Mouse (Mus musculus) monocyte, adult 5-6 weeks (primary cell): Measurements from ENCODE around the gene S1pr5. TPM values are rescaled to one million over a fixed set of nuclear protein-coding genes. Genes with fewer than 3 reads are reported as not detected.

Source experiments
- total RNA-seq: library from RNA; stranded (forward); fragments of 200-1000, 200-491, 200-594 nt; gene quantifications from 3 replicates; pipeline ENCODE4 v1.2.3, GENCODE M21; 2017

The S1pr5 gene
- total RNA-seq, 1 experiment from 2014 or later: 308 TPM

Other genes starting within 250 kb of the S1pr5 start
- gene Mrpl4, start 245.7 kb downstream of the S1pr5 start, total RNA-seq: 21.9 to 41.1 TPM (median 25.6 TPM) in 3 replicates
- 55.1 to 94.2 TPM (median 67.6 TPM) in 3 replicates for gene Icam1, start 232.5 kb downstream of the S1pr5 start, total RNA-seq
- gene Icam4, start 219.1 kb downstream of the S1pr5 start, total RNA-seq: 1.6 to 3.0 TPM in 2 of 3 replicates, not detected in the other
- not detected in 3 replicates for gene Icam5, start 216.4 kb downstream of the S1pr5 start, total RNA-seq
- gene Zglp1, start 181.3 kb downstream of the S1pr5 start, total RNA-seq: 0.49 TPM in 1 of 3 replicates, not detected in the others
- gene Gm49373, start 175.3 kb downstream of the S1pr5 start, total RNA-seq: not detected in 3 replicates
- 23.7 to 31.1 TPM (median 24.5 TPM) in 3 replicates for gene Fdx1l, start 174.8 kb downstream of the S1pr5 start, total RNA-seq
- 2.3 to 5.6 TPM in 2 of 3 replicates, not detected in the other for gene Gm38431, start 156.4 kb downstream of the S1pr5 start, total RNA-seq
- 8.1 to 18.1 TPM (median 12.9 TPM) in 3 replicates for gene Raver1, start 156.4 kb downstream of the S1pr5 start, total RNA-seq
- gene Tyk2, start 117.2 kb downstream of the S1pr5 start, total RNA-seq: 38.4 to 87.0 TPM (median 42.5 TPM) in 3 replicates
- gene Cdc37, start 98.5 kb downstream of the S1pr5 start, total RNA-seq: 174 to 287 TPM (median 193 TPM) in 3 replicates
- 2.1 to 5.6 TPM (median 2.5 TPM) in 3 replicates for gene Pde4a, start 82.7 kb downstream of the S1pr5 start, total RNA-seq
- 21.7 to 32.5 TPM (median 22.1 TPM) in 3 replicates for gene Keap1, start 9.1 kb downstream of the S1pr5 start, total RNA-seq
- gene Atg4d, start 16.9 kb upstream of the S1pr5 start, total RNA-seq: 31.7 to 39.6 TPM (median 34.6 TPM) in 3 replicates
- 91.2 to 154 TPM (median 120 TPM) in 3 replicates for gene Kri1, start 39.5 kb upstream of the S1pr5 start, total RNA-seq
- 58.8 to 83.6 TPM (median 66.5 TPM) in 3 replicates for gene Cdkn2d, start 43.0 kb upstream of the S1pr5 start, total RNA-seq
- gene Ap1m2, start 63.9 kb upstream of the S1pr5 start, total RNA-seq: 1.6 to 2.0 TPM (median 1.8 TPM) in 3 replicates
- gene Slc44a2, start 72.3 kb upstream of the S1pr5 start, total RNA-seq: 230 to 297 TPM (median 259 TPM) in 3 replicates
- 47.3 to 58.8 TPM (median 54.8 TPM) in 3 replicates for gene Ilf3, start 119.4 kb upstream of the S1pr5 start, total RNA-seq
- 7.2 to 12.8 TPM (median 7.3 TPM) in 3 replicates for gene Qtrt1, start 163.4 kb upstream of the S1pr5 start, total RNA-seq
- gene Dnm2, start 176.5 kb upstream of the S1pr5 start, total RNA-seq: 178 to 219 TPM (median 197 TPM) in 3 replicates